Mouse (Mus musculus) limb, embryonic 10.5 days (tissue): ENCODE results near the gene Hbq1a. TPM values are rescaled to one million over a fixed set of nuclear protein-coding genes. Genes with fewer than 3 reads are reported as not detected.
"Not testable (repeated sequence)": the region's sequence is repeated elsewhere in the genome, so short reads cannot be mapped to it uniquely, and the experiment has no call there.

ENCODE experiments used
- DNase-seq: peaks from one replicate; pipeline ENCODE4 v3.0.0-alpha.2; 2017; ENCODE audit warnings: low spot score
- H3K27ac ChIP-seq: fragments of 300-500 bp; sonication (generic); 2 replicates; pipeline ENCODE4 v1.5.1; 2016; ENCODE audit warnings: mild to moderate bottlenecking
- H3K27me3 ChIP-seq: fragments of 300-500 bp; sonication (generic); 2 replicates; pipeline ENCODE4 v1.6.1; 2016; ENCODE audit warnings: low read depth, mild to moderate bottlenecking; ENCODE audit not compliant: poor library complexity, severe bottlenecking
- H3K36me3 ChIP-seq: fragments of 300-500 bp; sonication (generic); 2 replicates; pipeline ENCODE4 v1.6.1; 2016; ENCODE audit warnings: mild to moderate bottlenecking, moderate library complexity
- H3K4me1 ChIP-seq: fragments of 300-500 bp; sonication (generic); 2 replicates; pipeline ENCODE4 v1.6.1; 2016
- H3K4me3 ChIP-seq: fragments of 300-500 bp; sonication (generic); 2 replicates; pipeline ENCODE4 v1.5.1; 2016; ENCODE audit warnings: mild to moderate bottlenecking, moderate library complexity
- H3K9me3 ChIP-seq: fragments of 300-500 bp; sonication (generic); replicated peaks from 2 replicates; pipeline ENCODE4 v1.6.1; 2016; ENCODE audit warnings: mild to moderate bottlenecking
- WGBS: fragments of 180-500 bp; shearing (Covaris S2); methylation state at CpG from one replicate; pipeline ENCODE4 v1.1.7; 2016; 5-methylcytosine and 5-hydroxymethylcytosine counted together
- polyA plus RNA-seq: library from polyadenylated mRNA; unstranded; fragments of >200 nt; fragmentation: Nextera tagmentation; extraction: Ambion mirVana; gene quantifications from 2 replicates; pipeline ENCODE4 v1.2.1, GENCODE M21; 2016

The Hbq1a gene
- polyA plus RNA-seq, 1 experiment from 2014 or later: not detected

GRCm38 (mm10) chr11:32271178-32271577 lies 28.7 kb upstream of the Hbq1a start:
- Histone ChIP-seq H3K36me3 (no peaks in the 10 kb centered on the region), H3K4me1 (peaks cover 10% of the 10 kb centered on the region), H3K4me3 (no peak overlapping the region), H3K27ac (no peak overlapping the region), H3K9me3 (no peaks in the 10 kb centered on the region), H3K27me3 (peaks cover under 1% of the 10 kb centered on the region; the same call in 1 of the 2 replicates)
- 54% methylated on average over 4 of the region's 4 CpGs for WGBS
- no peak for DNase-seq

GRCm38 (mm10) chr11:32276347-32276746 lies 23.5 kb upstream of the Hbq1a start, which contains the start of gene Hba-x:
TSS of gene Hba-x (plus strand) at chr11:32276400.
- H3K4me1 ChIP-seq: no peaks in the 10 kb centered on the region
- 74% methylated on average over 3 of the region's 3 CpGs for WGBS
- H3K36me3 ChIP-seq: no peaks in the 10 kb centered on the region
- H3K27me3 ChIP-seq: peaks cover 35% of the 10 kb centered on the region
- no peak within 1 kb of the TSS for H3K27ac ChIP-seq
- DNase-seq: no peak
- no peak within 1 kb of the TSS for H3K4me3 ChIP-seq
- no peaks in the 10 kb centered on the region for H3K9me3 ChIP-seq

GRCm38 (mm10) chr11:32277736-32278457 lies 22.0 kb upstream of the Hbq1a start:
- no peaks in the 10 kb centered on the region for H3K36me3 ChIP-seq
- H3K9me3 ChIP-seq: no peaks in the 10 kb centered on the region
- H3K4me1 ChIP-seq: no peaks in the 10 kb centered on the region
- peaks cover 40% of the 10 kb centered on the region for H3K27me3 ChIP-seq
- H3K27ac ChIP-seq: no peak overlapping the region
- no peak overlapping the region for H3K4me3 ChIP-seq
- WGBS: 66% methylated on average over 21 of the region's 21 CpGs
- DNase-seq: no peak

- Histone ChIP-seq H3K27ac (no peak overlapping the region), H3K4me3 (no peak overlapping the region)
- no peak for DNase-seq
Measured at GRCm38 (mm10) chr11:32278458-32278957, 21.4 kb upstream of the Hbq1a start.

DNA sequence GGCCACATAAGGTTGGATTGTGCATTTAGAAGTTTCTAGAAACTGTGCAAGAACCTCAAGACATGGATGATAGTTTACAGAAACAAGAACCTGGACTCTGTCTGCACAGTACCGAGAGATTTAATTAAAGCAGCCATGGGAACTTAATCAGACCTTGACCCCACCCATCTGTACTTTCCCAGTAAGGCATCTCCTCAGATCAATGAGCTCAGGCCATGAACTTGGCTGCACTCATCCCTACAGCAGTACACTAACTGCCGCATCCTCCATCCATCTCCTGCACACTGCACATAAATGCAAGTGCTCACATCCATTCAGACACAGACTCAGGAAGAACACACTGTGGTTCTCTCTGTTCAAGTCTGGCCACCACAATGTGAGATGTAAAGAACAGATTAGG lies 19.2 kb upstream of the Hbq1a start:
- H3K4me3 ChIP-seq: no peak overlapping the region
- H3K27me3 ChIP-seq: peaks cover 40% of the 10 kb centered on the region
- WGBS: 74% methylated on average over 2 of the region's 2 CpGs
- no peaks in the 10 kb centered on the region for H3K4me1 ChIP-seq
- no peaks in the 10 kb centered on the region for H3K36me3 ChIP-seq
- H3K27ac ChIP-seq: no peak overlapping the region
- DNase-seq: no peak
- H3K9me3 ChIP-seq: no peaks in the 10 kb centered on the region

More at GRCm38 (mm10) chr11:32278458-32278957, 21.4 kb upstream of the Hbq1a start:
- WGBS: 82% methylated on average over 12 of the region's 12 CpGs
- Histone ChIP-seq H3K36me3 (no peaks in the 10 kb centered on the region), H3K4me1 (no peaks in the 10 kb centered on the region), H3K9me3 (no peaks in the 10 kb centered on the region), H3K27me3 (peaks cover 40% of the 10 kb centered on the region)

- no peaks in the 10 kb centered on the region for H3K36me3 ChIP-seq
- no peaks in the 10 kb centered on the region for H3K4me1 ChIP-seq
- no peak overlapping the region for H3K27ac ChIP-seq
- WGBS: 88% methylated on average over 1 of the region's 1 CpGs
- H3K9me3 ChIP-seq: no peaks in the 10 kb centered on the region
- no peak overlapping the region for H3K4me3 ChIP-seq
- H3K27me3 ChIP-seq: peaks cover 36% of the 10 kb centered on the region
- no peak for DNase-seq
Measured at GRCm38 (mm10) chr11:32281416-32282144, 18.3 kb upstream of the Hbq1a start.

GRCm38 (mm10) chr11:32283091-32283777 lies 16.6 kb upstream of the Hbq1a start, which contains the start of gene Hba-a1:
TSS of gene Hba-a1 (plus strand) at chr11:32283511.
- H3K4me3 ChIP-seq, H3K27ac ChIP-seq, H3K4me1 ChIP-seq, DNase-seq, H3K9me3 ChIP-seq, H3K36me3 ChIP-seq: not testable (repeated sequence)
- WGBS: 64% methylated on average over 1 of the region's 5 CpGs
- peaks cover 29% of the 10 kb centered on the region for H3K27me3 ChIP-seq

- not testable (repeated sequence) for H3K36me3 ChIP-seq, H3K27ac ChIP-seq, DNase-seq, H3K9me3 ChIP-seq, H3K4me1 ChIP-seq, H3K4me3 ChIP-seq
- H3K27me3 ChIP-seq: peaks cover 22% of the 10 kb centered on the region
- 65% methylated on average over 2 of the region's 2 CpGs for WGBS
Measured at GRCm38 (mm10) chr11:32284582-32284981, 15.3 kb upstream of the Hbq1a start.

DNA sequence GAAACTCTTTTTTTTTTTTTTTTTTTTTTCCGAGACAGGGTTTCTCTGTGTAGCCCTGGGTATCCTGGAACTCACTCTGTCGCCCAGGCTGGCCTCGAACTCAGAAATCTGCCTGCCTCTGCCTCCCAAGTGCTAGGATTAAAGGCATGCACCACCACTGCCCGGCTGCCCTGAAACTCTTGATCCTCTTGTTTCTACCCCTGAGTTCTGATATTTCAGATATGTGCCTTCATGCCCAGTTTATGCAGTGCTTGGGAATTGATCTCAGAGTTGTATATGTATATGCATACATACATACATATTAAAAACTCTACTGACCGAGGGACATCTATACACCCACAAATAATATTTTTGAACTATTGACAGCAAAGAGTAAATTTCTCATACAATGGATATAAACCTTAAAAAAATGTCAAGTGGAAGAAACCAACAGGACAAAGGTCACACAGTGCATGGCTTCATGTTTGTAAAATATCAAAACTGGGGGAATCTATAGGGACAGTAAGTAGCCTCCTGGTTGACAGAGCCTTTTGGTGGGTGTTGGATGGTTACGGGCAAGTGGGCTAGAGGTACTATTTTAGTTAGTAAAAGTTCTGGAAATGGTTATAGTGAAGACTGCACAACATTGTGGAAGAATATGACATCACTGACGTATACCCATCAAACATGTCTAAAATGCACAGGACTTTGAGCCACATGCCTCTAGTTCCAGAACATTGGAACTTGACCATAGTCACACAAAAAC lies 14.7 kb upstream of the Hbq1a start:
- no peaks in the 10 kb centered on the region for H3K4me1 ChIP-seq
- WGBS: 84% methylated on average over 7 of the region's 7 CpGs

GRCm38 (mm10) chr11:32285887-32286286 lies 14.0 kb upstream of the Hbq1a start:
- not testable (repeated sequence) for H3K36me3 ChIP-seq, H3K27ac ChIP-seq, H3K9me3 ChIP-seq, H3K4me3 ChIP-seq, H3K4me1 ChIP-seq, DNase-seq
- peaks cover 22% of the 10 kb centered on the region for H3K27me3 ChIP-seq

More for the DNA sequence above, 14.7 kb upstream of the Hbq1a start:
- H3K27ac ChIP-seq: no peak overlapping the region
- no peak overlapping the region for H3K4me3 ChIP-seq
- no peak for DNase-seq
- no peaks in the 10 kb centered on the region for H3K36me3 ChIP-seq
- peaks cover 22% of the 10 kb centered on the region for H3K27me3 ChIP-seq
- no peaks in the 10 kb centered on the region for H3K9me3 ChIP-seq

DNA sequence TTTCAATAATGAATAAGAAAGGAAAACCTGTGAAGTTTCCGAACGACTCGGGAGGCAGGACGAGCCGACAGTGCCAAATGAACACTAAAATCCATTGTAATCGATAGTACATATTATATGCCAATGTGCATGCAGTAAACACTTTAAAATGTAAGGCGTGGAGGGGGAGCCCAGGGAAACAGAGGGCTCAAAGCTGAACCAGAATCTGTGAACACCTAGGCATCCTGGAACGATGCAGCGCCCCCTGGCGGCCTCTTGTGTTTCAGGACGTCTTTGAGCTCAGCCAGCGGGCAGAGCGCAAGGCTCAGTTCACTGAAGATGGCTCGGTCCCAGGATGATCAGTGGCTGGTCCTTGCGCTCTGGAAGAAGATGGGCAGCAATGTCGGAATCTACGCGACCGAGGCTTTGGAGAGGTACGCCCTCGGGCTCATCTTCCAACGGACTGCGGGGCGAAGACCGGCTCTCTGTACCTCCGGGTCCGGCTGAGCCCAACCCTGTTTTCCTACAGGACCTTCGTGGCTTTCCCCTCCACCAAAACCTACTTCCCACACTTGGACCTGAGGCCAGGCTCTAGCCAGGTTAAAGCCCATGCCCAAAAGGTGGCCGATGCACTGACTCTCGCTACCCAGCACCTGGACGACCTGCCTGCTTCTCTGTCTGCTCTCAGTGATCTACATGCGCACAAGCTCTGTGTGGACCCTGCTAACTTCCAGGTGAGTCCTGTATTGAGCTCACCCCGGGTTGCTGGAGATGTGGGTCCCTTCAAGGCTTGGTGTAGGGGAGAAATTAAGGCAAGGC lies 13.0 kb upstream of the Hbq1a start, which contains the start of gene Hbq1b:
TSS of gene Hbq1b (plus strand) at position 271 of the 798 bp plus-strand sequence.
- H3K27me3 ChIP-seq: peaks cover 15% of the 10 kb centered on the region
- H3K27ac ChIP-seq, H3K36me3 ChIP-seq, H3K4me1 ChIP-seq, H3K9me3 ChIP-seq: not testable (repeated sequence)
- peak within 1 kb of the TSS; percentile 38 for H3K4me3 ChIP-seq
- WGBS: 22% methylated on average over 32 of the region's 33 CpGs
- DNase-seq: peak; percentile 77

- WGBS: 69% methylated on average over 9 of the region's 9 CpGs
- DNase-seq: no peak
- Histone ChIP-seq H3K4me1 (no peaks in the 10 kb centered on the region), H3K36me3 (no peaks in the 10 kb centered on the region), H3K27ac (no peak overlapping the region), H3K27me3 (peaks cover 15% of the 10 kb centered on the region), H3K4me3 (no peak overlapping the region), H3K9me3 (no peaks in the 10 kb centered on the region)
Measured at GRCm38 (mm10) chr11:32287493-32287825, 12.4 kb upstream of the Hbq1a start.
